Mouse (Mus musculus) liver, postnatal 0 days (tissue): Measurements from ENCODE around the gene Zkscan16.

Experiments
- CTCF ChIP-seq: sonication (generic); IDR thresholded peaks from 2 replicates; pipeline ENCODE4 v1.5.1; 2016; ENCODE audit warnings: antibody characterized with exemption, low read depth
- EP300 ChIP-seq: IDR thresholded peaks from 2 replicates; pipeline ENCODE4 v1.6.1; 2016; ENCODE audit warnings: antibody characterized with exemption, low read depth, mild to moderate bottlenecking

GRCm38 (mm10) chr4:58897436-58897835, 46.0 kb upstream of the Zkscan16 start:
- TF ChIP-seq CTCF (no peak), EP300 (no peak)
